In genomic region chr7:35056436-35056864, GRCm38 (mm10) we compare ENCODE assay signal across 8 mouse cellular contexts. TPM values are rescaled to one million over a fixed set of nuclear protein-coding genes. Genes with fewer than 3 reads are reported as not detected.
DNase-seq lines count a peak whose midpoint lies in the region; ATAC-seq and TF ChIP-seq lines count a peak whose summit lies in the region.

Cebpg (minus strand) TSS chr7:35056573.

- TF ChIP-seq POLR2A in liver, adult 2 months (IDR thresholded peaks at IDR 0.05; ENCODE audit: extremely low read depth, insufficient read depth, low read length), result peak; percentile 53; the same call in 1 of the 2 replicates

- DNase-seq in CD4-positive, CD25-positive, alpha-beta regulatory T cell, adult 2 months (ENCODE audit: low read depth, low spot score), result peak; percentile 97
- peak; percentile 77 for DNase-seq in brain, embryonic 18.5 days (ENCODE audit: low read depth, low spot score)
- peak; percentile 94 for DNase-seq in kidney, postnatal 0 days (ENCODE audit: low spot score)
- DNase-seq in liver, adult 2 months (ENCODE audit: extremely low read depth, low read depth, low spot score), result peak; percentile 77
- DNase-seq in spleen, postnatal 36 days (ENCODE audit: low spot score in 2 of 2), result peak; percentile 95 to 96

- H3K27ac ChIP-seq in heart, embryonic 12.5 days (ENCODE audit: poor library complexity, severe bottlenecking), result peak within 1 kb of the TSS; percentile 87
- H3K27ac ChIP-seq in kidney, postnatal 0 days, result peak within 1 kb of the TSS; percentile 79
- H3K27ac ChIP-seq in liver, adult 2 months (replicated peaks; ENCODE audit: insufficient read depth, low read depth, low read length), result peak within 1 kb of the TSS; percentile 92

- H3K4me3 ChIP-seq in erythroblast, embryonic 14.5 days (replicated peaks), result peak within 1 kb of the TSS; percentile 100
- H3K4me3 ChIP-seq in heart, embryonic 12.5 days, result peak within 1 kb of the TSS; percentile 74
- peak within 1 kb of the TSS; percentile 87 for H3K4me3 ChIP-seq in kidney, postnatal 0 days (replicated peaks; ENCODE audit: low read depth, low read length)
- peak within 1 kb of the TSS; percentile 98 for H3K4me3 ChIP-seq in liver, adult 2 months (ENCODE audit: insufficient read depth, low read depth, low read length)

- H3K79me2 ChIP-seq in liver, adult 2 months (ENCODE audit: control insufficient read depth, insufficient read depth, low read length), result peaks cover 29% of the 10 kb centered on the region; the same call in 1 of the 2 replicates

- peak; percentile 98 for ATAC-seq in heart, embryonic 12.5 days (ENCODE audit: insufficient number of reproducible peaks, low FRiP score)
- ATAC-seq in kidney, postnatal 0 days (replicated peaks; ENCODE audit: low FRiP score, low read depth), result peak; percentile 96
- ATAC-seq in monocyte, adult 5-6 weeks (replicated peaks; ENCODE audit: insufficient number of reproducible peaks, low FRiP score, low TSS enrichment, poor library complexity, severe bottlenecking), result peak; percentile 93

- peak within 1 kb of the TSS; percentile 77 for H3K9ac ChIP-seq in heart, embryonic 12.5 days
- H3K9ac ChIP-seq in kidney, postnatal 0 days (ENCODE audit: low read depth, low read length), result peak within 1 kb of the TSS; percentile 89
- H3K9ac ChIP-seq in liver, adult 2 months (ENCODE audit: low read depth, low read length), result peak within 1 kb of the TSS; percentile 97

- no peaks in the 10 kb centered on the region for H3K27me3 ChIP-seq in erythroblast, embryonic 14.5 days (ENCODE audit: control insufficient read depth)
- H3K27me3 ChIP-seq in heart, embryonic 12.5 days (replicated peaks), result no peaks in the 10 kb centered on the region
- H3K27me3 ChIP-seq in kidney, postnatal 0 days (ENCODE audit: insufficient read depth, low read length), result no peaks in the 10 kb centered on the region
- no peaks in the 10 kb centered on the region for H3K27me3 ChIP-seq in liver, adult 2 months (ENCODE audit: control insufficient read depth, insufficient read depth, low read length)

- H3K4me1 ChIP-seq in erythroblast, embryonic 14.5 days (ENCODE audit: control insufficient read depth), result peaks cover 31% of the 10 kb centered on the region
- peaks cover 20% of the 10 kb centered on the region for H3K4me1 ChIP-seq in heart, embryonic 12.5 days (replicated peaks)
- H3K4me1 ChIP-seq in kidney, postnatal 0 days (replicated peaks; ENCODE audit: insufficient read depth, low read length), result peaks cover 13% of the 10 kb centered on the region
- H3K4me1 ChIP-seq in liver, adult 2 months (ENCODE audit: control insufficient read depth, insufficient read depth, low read length), result peaks cover 21% of the 10 kb centered on the region

- peaks cover 4% of the 10 kb centered on the region for H3K9me3 ChIP-seq in erythroblast, embryonic 14.5 days (ENCODE audit: control insufficient read depth, low read length)
- no peaks in the 10 kb centered on the region for H3K9me3 ChIP-seq in heart, embryonic 12.5 days (replicated peaks)
- H3K9me3 ChIP-seq in kidney, postnatal 0 days (replicated peaks; ENCODE audit: low read length), result no peaks in the 10 kb centered on the region

- H3K36me3 ChIP-seq in erythroblast, embryonic 14.5 days (ENCODE audit: control insufficient read depth), result peaks cover 23% of the 10 kb centered on the region
- H3K36me3 ChIP-seq in heart, embryonic 12.5 days, result no peaks in the 10 kb centered on the region
- no peaks in the 10 kb centered on the region for H3K36me3 ChIP-seq in kidney, postnatal 0 days (ENCODE audit: insufficient read depth, low read length)
- H3K36me3 ChIP-seq in liver, adult 2 months (ENCODE audit: control insufficient read depth, insufficient read depth, low read length), result no peaks in the 10 kb centered on the region; the same call in 1 of the 2 replicates

- peak within 1 kb of the TSS; percentile 89 for H3K4me2 ChIP-seq in heart, embryonic 12.5 days
- peak within 1 kb of the TSS; percentile 89 for H3K4me2 ChIP-seq in kidney, postnatal 0 days (ENCODE audit: low read length)

- WGBS in heart, embryonic 12.5 days, result under 1% methylated on average over 53 of the region's 53 CpGs
- under 1% methylated on average over 51 of the region's 53 CpGs for WGBS in kidney, postnatal 0 days
- WGBS in liver, adult 2 months, result under 1% methylated on average over 53 of the region's 53 CpGs

- no peak; the same call in 1 of the 2 replicates for TF ChIP-seq CTCF in kidney, postnatal 0 days (IDR thresholded peaks at IDR 0.05; ENCODE audit: low read depth)
- no peak for TF ChIP-seq CTCF in liver, adult 2 months (IDR thresholded peaks at IDR 0.05; ENCODE audit: low read depth, low read length)

RNA-seq across cellular contexts. Expression of gene Cebpg, which starts in this region (rescaled TPM):
- polyA plus RNA-seq in erythroblast, embryonic 14.5 days (2012), result 2.1 and 2.2 TPM in 2 replicates
- polyA plus RNA-seq in heart, embryonic 12.5 days (2016; fragmentation: Nextera tagmentation; extraction: Ambion mirVana), result 23.6 and 26.3 TPM in 2 replicates
- polyA plus RNA-seq in kidney, postnatal 0 days (2015; fragmentation: Nextera tagmentation; extraction: Ambion mirVana), result 30.8 and 32.4 TPM in 2 replicates
- 24.9 and 26.4 TPM in 2 replicates for total RNA-seq in liver, adult 2 months (2014; rRNA removed)
- 7.3 and 8.5 TPM in 2 replicates for polyA plus RNA-seq in liver, adult 2 months (2012; rRNA removed)
- 50.2 to 83.4 TPM (median 69.0 TPM) in 3 replicates for total RNA-seq in monocyte, adult 5-6 weeks (2017)

Comparison
In these comparisons a context has a peak if more than half of its experiments do, and no peak if none do; other contexts are left out.
1. Peak in every context shown above with its lines: DNase-seq, ATAC-seq, H3K4me3 ChIP-seq and H3K27ac ChIP-seq.